Mouse (Mus musculus): Measurements from ENCODE around the gene Osbpl10.

Osbpl10 gene

DNA sequence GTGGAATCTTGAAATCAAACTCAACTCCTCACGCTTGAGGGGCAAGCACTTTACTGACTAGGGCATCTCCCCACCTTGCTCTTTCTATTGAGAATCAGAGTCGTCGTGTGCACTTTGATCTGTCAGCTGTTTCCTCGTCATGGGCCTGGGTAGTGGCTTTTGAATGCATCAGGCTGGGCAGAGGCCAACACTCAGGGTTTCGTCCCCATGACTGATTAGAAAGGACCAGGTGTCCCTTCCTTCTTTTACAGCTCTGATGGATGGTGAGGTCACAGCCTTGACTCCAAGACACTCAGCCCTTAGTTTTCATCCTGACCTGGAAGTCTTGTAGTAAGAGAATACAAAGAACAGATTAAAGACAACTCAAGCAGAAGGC is 21.4 kb downstream of the Osbpl10 start:
- TF ChIP-seq GATA4 (IDR thresholded peaks at IDR 0.05; ENCODE audit: insufficient replicate concordance, low read length), result no peak

DNA sequence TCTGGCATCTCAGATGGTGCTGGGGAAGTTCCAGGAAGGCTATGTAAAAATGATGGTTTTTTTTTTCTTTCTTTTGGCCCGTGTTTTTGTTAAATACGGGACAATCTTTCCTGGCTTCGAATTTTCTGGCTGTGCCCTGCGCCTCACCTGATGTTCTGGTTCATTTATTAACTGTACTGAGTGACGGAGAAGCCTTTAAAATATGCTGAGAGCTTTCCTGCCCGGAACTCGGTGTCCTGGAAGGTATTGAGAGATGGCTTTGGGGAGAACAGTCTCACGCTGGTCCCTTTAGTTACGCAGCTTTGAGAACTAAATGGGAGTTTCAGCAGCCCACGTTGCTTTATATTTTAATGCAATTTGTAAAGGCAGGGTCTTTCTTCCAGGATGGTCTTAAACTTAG is 27.1 kb downstream of the Osbpl10 start:
- TF ChIP-seq GATA4 (IDR thresholded peaks at IDR 0.05; ENCODE audit: insufficient replicate concordance, low read length), result no peak

DNA sequence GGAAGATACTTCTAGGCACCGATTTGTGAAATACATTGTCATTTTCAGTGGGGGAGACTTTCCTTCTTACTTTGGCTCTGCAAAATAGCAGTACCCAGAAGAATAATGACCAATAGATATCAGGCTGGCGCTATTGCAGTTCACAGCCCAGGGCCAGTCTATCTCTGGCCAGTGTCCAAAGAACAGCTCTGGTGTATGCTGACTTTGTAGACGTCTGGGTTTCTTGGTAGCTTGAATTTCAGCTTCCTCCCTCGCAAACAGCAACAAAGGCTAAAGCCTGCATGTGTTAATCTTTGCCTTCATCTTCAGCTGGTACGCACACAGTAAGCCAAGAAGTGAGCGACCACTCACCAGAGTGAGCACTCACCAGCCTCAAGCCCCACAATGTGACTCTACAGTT is 29.4 kb downstream of the Osbpl10 start:
- no peak for TF ChIP-seq GATA4 (IDR thresholded peaks at IDR 0.05; ENCODE audit: insufficient replicate concordance, low read length)

DNA sequence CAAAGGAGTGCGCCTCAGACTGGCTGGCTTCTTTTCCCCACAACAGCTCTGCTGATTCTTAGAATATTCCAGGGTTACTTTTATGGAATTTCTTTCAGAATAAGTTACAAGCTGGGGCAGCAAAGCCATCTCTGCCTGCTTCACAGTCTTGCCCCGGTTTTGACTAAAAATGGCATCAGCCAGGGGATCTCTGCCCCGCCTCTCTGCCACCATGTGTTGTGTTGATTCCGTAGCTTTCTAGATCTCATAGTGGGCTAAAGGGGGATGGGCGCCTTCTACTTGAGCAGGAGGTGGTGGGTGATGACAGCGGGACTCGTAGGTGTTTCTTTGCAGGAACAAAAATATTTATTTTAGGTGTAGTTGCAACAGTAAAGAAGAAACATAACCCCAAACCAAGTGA is 29.8 kb downstream of the Osbpl10 start:
- no peak for TF ChIP-seq GATA4 (IDR thresholded peaks at IDR 0.05; ENCODE audit: insufficient replicate concordance, low read length)

DNA sequence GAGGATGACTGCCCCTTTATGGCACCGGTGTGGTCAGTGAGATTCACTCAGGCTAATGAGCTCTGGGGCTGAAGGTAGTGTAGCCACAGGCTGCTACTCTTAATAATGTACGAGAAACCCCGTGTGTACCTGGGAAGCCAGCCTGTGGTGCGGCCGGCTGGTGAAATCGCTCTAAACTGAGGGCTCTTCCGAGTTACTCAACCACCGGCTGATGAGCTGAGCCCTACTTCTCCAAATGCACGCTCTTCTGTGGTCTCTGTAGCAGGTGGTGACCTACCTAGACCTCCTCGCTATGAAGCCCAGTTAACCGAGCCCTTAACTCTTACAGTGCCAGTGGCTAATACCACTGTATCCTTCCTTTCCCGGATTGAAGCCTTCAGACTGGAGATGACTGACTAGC is 34.0 kb downstream of the Osbpl10 start:
- TF ChIP-seq GATA4 (IDR thresholded peaks at IDR 0.05; ENCODE audit: insufficient replicate concordance, low read length), result no peak

DNA sequence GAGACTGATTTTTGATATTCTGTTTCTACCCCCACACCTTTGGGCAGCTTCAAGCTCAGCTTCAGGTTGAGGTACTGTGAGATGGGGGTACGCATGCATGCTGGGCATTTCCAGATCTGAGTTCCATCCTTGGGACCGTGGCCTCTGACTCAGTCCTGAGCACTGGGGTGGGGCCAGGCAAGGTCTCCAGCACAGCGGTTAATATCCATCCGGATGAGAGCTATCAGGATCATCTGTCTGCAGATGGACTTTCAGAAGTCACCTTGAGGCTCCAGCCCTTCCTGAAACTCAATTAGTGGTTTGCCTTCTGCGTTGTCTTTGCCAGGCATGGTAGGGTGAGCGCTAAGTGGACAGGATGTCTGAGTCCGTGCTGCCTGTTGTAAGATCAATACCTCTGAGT is 41.8 kb downstream of the Osbpl10 start:
- TF ChIP-seq GATA4 (IDR thresholded peaks at IDR 0.05; ENCODE audit: insufficient replicate concordance, low read length), result no peak

DNA sequence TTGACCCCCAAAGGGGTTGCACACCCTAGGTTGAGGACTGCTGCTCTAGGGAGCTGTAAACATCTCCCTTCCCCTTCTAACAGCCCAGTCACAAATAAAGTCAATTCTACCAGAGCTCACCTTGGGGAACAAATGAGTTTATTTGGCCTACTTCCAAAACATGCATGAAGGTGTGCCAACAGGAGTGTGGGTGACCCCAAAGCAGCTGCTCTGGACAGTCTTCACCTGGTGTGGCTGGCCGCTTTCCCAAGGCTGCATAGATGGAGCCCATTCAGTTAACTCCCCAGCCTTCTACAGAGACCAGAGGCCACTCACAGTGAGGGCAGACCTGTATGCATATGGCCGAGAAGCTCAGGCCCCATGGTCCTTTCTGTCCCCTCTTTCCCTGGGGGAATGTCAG is 43.0 kb downstream of the Osbpl10 start:
- TF ChIP-seq GATA4 (IDR thresholded peaks at IDR 0.05; ENCODE audit: insufficient replicate concordance, low read length), result no peak

DNA sequence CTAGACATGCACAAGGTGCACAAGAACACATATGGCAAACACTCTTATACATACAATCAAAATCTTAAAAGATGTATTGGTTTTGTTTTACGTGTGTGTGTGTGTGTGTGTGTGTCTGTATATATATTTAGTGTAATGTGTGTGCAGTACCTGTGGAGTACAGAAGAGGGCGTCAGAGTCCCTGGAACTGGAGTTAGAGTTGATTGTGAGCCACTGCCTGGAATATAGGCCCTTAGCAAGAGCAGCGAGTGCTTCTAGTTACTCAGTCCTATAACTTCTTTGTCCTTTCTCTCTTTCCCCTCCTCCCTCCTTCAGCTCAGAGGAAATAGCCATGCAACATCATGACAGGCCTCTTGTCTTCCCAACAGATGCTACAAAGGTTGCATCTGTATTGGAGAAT is 44.8 kb downstream of the Osbpl10 start:
- no peak for TF ChIP-seq GATA4 (IDR thresholded peaks at IDR 0.05; ENCODE audit: insufficient replicate concordance, low read length)

DNA sequence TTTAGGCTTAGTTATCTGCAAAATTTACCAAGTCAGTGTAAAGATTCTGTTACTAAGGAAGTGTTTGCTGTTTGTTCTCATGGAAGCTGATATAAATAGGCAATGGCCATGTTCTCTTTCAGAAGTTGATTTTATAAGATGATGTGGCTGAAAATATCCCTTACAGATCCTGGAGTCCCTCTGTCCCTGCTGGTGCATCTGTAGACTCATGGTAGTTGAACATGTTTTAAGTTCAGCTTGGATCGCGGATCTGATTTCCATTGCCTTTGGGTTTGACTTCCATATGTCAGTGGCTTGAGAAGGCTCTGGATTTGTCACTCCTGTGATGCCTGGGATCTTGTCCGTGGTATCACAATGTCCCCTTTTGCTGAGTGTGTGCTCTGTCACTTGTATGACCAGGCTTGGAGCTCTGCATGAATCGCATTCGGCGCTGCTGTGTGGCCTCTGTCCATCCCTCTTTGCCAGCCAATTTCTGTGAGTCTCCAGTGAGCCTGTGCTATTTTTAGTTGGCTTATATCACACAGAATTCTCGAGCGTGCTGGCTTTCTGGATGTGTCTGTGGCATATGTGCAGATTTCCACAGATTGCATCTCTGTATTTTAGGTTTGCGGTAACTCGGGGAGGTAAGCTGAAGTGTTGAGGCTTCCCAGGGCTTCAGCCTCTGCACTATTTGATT is 45.5 kb downstream of the Osbpl10 start:
- no peak for TF ChIP-seq GATA4 (IDR thresholded peaks at IDR 0.05; ENCODE audit: insufficient replicate concordance, low read length)

DNA sequence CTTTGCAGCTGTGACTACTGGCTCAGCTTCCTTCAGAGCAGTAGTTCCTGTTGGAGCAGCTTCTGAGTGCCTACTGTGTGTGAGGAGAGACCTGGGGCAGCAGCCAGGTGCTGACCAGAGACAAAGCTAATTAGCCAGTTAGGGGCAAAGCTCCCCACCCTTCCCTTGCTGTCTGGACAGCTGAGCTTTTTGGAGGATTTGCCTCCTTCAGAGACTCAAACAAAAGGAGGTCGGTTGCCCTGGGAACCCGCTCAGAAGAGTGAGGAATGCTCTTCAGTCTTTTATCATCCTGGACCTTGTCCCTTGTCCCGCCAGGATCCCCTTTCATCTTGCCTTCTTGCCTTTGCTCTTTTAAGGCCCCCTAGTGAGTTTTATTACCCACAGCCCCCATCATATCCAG is 50.9 kb downstream of the Osbpl10 start:
- TF ChIP-seq GATA4 (IDR thresholded peaks at IDR 0.05; ENCODE audit: insufficient replicate concordance, low read length), result no peak

DNA sequence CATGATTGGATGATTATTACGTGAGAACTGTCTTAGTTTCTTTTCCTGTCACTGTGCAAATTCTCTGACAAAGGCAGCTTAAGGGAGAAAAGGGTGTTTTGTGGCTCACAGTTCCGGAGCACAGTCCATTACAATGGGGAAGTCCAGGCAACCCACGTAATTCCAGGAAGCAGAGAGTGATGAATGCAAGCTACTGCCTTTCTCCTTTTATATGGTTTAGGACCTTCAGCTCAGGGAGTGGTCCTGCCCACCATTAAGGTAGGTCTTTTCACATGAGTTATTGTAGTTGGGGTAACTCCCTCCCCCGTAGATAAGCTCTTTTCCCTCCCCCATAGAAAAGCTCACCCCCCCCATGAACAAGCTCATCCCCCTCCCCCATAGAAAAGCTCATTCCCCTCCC is 52.2 kb downstream of the Osbpl10 start:
- TF ChIP-seq GATA4 (IDR thresholded peaks at IDR 0.05; ENCODE audit: insufficient replicate concordance, low read length), result no peak

DNA sequence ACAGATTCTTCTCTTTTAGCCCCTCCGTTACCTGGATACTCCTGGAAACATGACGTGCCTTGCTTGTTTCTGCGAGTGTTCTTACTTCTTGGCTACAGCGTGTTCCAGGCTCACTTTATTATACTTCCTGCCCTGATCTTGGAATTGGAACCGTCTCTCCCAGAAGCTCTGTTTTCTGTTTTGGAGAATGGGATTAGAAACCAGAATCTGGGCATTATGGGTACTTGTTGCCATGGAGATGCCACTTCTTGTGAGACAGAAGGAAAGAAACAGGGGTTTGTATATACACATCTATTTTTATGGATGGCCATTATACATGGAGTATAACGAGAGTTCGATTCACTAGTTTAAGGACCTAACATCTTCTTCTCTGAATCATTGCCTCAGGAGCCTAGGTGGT is 54.4 kb downstream of the Osbpl10 start:
- TF ChIP-seq GATA4 (IDR thresholded peaks at IDR 0.05; ENCODE audit: insufficient replicate concordance, low read length), result no peak

DNA sequence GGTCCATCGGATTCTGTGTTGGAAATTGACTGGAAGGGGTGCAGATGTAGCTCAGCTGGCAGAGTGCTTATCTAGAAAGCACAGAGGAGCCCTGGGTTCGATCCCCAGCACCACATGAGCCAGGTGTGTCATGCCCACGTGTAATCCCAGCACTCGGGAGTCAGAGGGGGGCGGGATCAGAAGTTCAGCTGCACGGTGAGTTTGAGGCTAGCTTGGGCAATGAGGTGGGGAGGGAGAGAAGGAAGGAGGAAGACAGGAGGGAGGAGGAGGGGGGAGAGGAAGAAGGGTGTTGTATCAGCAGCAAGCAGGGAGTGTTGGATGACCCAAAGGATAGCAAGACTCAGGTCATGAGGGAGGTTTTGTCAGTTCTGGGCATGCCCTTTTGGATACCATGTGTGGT is 55.9 kb downstream of the Osbpl10 start:
- TF ChIP-seq GATA4 (IDR thresholded peaks at IDR 0.05; ENCODE audit: insufficient replicate concordance, low read length), result no peak

DNA sequence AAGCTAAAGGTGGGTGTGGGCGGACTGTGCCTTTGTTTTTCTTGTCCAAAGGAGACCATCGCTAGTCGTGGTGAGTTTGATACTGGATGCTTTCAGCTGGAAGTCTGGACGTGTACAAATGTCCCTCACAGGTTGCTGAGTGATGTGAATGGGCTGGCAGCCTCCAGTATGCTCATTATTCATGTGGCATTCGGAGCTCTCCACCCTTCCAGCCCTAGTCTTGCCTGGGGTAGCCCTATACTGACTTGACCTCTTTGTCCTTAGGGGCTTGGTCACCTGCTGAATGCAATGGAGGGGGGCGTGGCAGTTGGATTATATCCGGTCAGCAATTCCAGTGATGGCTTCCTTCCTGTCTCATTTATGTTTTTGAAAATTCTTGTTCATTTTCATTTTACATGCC is 56.4 kb downstream of the Osbpl10 start:
- TF ChIP-seq GATA4 (IDR thresholded peaks at IDR 0.05; ENCODE audit: insufficient replicate concordance, low read length), result no peak

DNA sequence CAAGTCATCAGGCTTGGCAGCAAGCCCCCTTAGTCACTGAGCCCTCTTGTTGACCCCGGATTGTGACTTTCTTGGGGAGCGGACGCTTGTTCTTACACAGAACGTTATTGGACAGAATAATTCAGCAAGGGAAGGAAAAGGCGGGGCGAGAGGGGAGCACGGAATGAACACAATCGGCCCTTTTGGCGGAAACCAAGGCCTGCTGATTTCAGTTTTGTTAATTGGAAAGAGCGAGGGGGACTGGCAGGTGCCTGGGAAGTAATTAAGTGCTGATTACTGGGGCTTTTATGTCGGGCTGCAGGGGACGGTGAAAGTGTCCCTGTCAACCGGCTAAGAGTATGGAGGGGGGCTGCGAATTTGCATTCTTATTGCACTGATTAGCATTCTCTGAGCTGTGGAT is 59.8 kb downstream of the Osbpl10 start:
- TF ChIP-seq GATA4 (IDR thresholded peaks at IDR 0.05; ENCODE audit: insufficient replicate concordance, low read length), result 0 out of 2 replicates have a peak, but pooled peaks have one; percentile 22

DNA sequence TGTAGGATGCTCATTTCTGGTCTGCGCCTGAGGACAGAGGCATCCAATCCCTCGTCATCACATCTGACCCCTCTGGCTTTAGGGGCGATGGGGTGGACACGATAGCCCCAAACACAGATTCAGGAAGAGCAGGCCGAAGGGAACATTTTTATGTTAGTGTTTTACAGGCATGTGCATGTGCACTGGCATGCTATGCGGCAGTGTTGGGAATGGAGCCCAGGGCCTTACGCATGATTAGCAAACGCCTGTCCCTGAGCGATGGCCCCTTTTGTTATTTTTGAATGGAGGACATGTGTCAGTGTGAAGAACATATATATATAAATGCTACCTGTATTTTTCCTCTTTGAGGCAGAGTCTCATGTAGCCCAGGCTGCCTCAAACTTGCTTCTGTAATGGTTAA is 60.3 kb downstream of the Osbpl10 start:
- no peak for TF ChIP-seq GATA4 (IDR thresholded peaks at IDR 0.05; ENCODE audit: insufficient replicate concordance, low read length)

DNA sequence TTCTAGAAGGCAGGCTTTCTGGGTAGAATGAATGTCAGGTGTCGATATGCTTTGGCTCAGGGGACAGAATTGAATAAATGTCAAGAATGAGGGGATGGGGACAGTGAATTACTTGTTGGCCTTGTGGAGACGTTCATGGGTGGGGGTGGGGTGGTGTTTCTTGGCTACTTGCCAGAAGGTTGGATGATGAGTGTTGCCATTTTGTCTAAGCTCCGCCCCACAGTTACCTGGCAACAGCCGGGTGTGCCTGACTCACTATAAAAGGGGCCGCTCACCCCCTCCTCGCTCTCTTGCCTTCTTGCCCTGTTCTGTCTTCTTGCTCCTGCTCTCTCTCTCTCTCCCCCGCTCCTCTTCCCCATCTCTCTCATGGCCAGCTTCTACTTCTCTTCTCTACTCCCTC is 60.9 kb downstream of the Osbpl10 start:
- no peak for TF ChIP-seq GATA4 (IDR thresholded peaks at IDR 0.05; ENCODE audit: insufficient replicate concordance, low read length)

Measured in liver, adult (tissue).